Mouse (Mus musculus) urinary bladder, adult 18-20 months (tissue): ENCODE data around the gene Ptx3.
"Not testable (repeated sequence)": the region's sequence is repeated elsewhere in the genome, so short reads cannot be mapped to it uniquely, and the experiment has no call there.

Source experiments
- DNase-seq, 2 experiments: peaks; one replicate each; pipeline ENCODE4 v3.0.0; 2022; ENCODE audit warnings: low spot score in 2 of 2, mixed read lengths in 2 of 2

Gene Ptx3

GRCm38 (mm10) chr3:66219655-66220191 lies at the start of gene Ptx3:
Gene Ptx3 (plus strand): TSS chr3:66219910.
- DNase-seq: no peak

- no peak for DNase-seq
Observed at GRCm38 (mm10) chr3:66172907-66173306, 46.8 kb upstream of the Ptx3 start.

GRCm38 (mm10) chr3:66179647-66180046 lies 40.1 kb upstream of the Ptx3 start:
- no peak for DNase-seq

- no peak for DNase-seq
Observed at GRCm38 (mm10) chr3:66193910-66194562, 25.7 kb upstream of the Ptx3 start.

- no peak for DNase-seq
Observed at GRCm38 (mm10) chr3:66208836-66209573, 10.7 kb upstream of the Ptx3 start.

GRCm38 (mm10) chr3:66213524-66213923 lies 6.2 kb upstream of the Ptx3 start:
- no peak for DNase-seq

- no peak for DNase-seq
Observed at GRCm38 (mm10) chr3:66215759-66216158, 4.0 kb upstream of the Ptx3 start.

GRCm38 (mm10) chr3:66220554-66221242 lies 988 bp downstream of the Ptx3 start:
- peak; percentile 7 to 25 for DNase-seq

GRCm38 (mm10) chr3:66221243-66221611 lies 1.5 kb downstream of the Ptx3 start:
- DNase-seq: no peak

- no peak for DNase-seq
Observed at GRCm38 (mm10) chr3:66224931-66225537, 5.3 kb downstream of the Ptx3 start.

- DNase-seq: not testable (repeated sequence)
Observed at GRCm38 (mm10) chr3:66236234-66236871, 16.6 kb downstream of the Ptx3 start.

GRCm38 (mm10) chr3:66240476-66240875 lies 20.8 kb downstream of the Ptx3 start:
- DNase-seq: no peak

- no peak for DNase-seq
Observed at GRCm38 (mm10) chr3:66251842-66252241, 32.1 kb downstream of the Ptx3 start.

- DNase-seq: no peak
Observed at GRCm38 (mm10) chr3:66254504-66255105, 34.9 kb downstream of the Ptx3 start.

- DNase-seq: no peak
Observed at GRCm38 (mm10) chr3:66262319-66262718, 42.6 kb downstream of the Ptx3 start.

- no peak for DNase-seq
Observed at GRCm38 (mm10) chr3:66263270-66263669, 43.6 kb downstream of the Ptx3 start.
